In genomic region chr8:26420536-26420935, GRCm38 (mm10) we compare ENCODE assay signal across 22 mouse cellular contexts.
DNase-seq lines count a peak whose midpoint lies in the region; ATAC-seq and TF ChIP-seq lines count a peak whose summit lies in the region.
"Had no signal": no experiment of that assay in that cellular context is flagged by ENCODE, and none has a peak within 500 bp of the region (broad histone marks: within the 10 kb centered on the region; RNA-seq: fewer than 3 reads in every experiment).

No protein-coding gene starts in this region.

- H3K9me3 ChIP-seq in embryonic facial prominence, embryonic 10.5 days: no peaks in the 10 kb centered on the region
- no peaks in the 10 kb centered on the region for H3K9me3 ChIP-seq in hindbrain, embryonic 16.5 days (ENCODE audit: control insufficient read depth, low read length)
- H3K9me3 ChIP-seq in neural tube, embryonic 13.5 days: no peaks in the 10 kb centered on the region
- H3K9me3 ChIP-seq: heart, embryonic 12.5 days; limb, embryonic 12.5 days; lung, embryonic 15.5 days; midbrain, embryonic 12.5 days had no signal

- no peak overlapping the region for H3K27ac ChIP-seq in embryonic facial prominence, embryonic 10.5 days (replicated peaks)
- no peak overlapping the region for H3K27ac ChIP-seq in hindbrain, embryonic 16.5 days (ENCODE audit: low read depth, low read length)
- H3K27ac ChIP-seq in neural tube, embryonic 13.5 days (replicated peaks): peak overlapping the region; percentile 50
- no peak overlapping the region for H3K27ac ChIP-seq in layer of hippocampus, adult 2 months
- H3K27ac ChIP-seq: gastrocnemius, adult 2 months; limb, embryonic 12.5 days; liver, embryonic 14.5 days; lung, embryonic 15.5 days; macrophage; midbrain, embryonic 12.5 days had no signal

- peak; percentile 68 for DNase-seq in embryo, embryonic 10.5 days (ENCODE audit: low spot score)
- peak; percentile 5 for DNase-seq in embryonic facial prominence, embryonic 10.5 days (ENCODE audit: low spot score)
- no peak for DNase-seq in left cerebral cortex, postnatal 25 days (ENCODE audit: low spot score in 2 of 2)
- no peak for DNase-seq in layer of hippocampus, adult 2 months (ENCODE audit: low spot score in 2 of 2)
- DNase-seq in spleen, adult 18-20 months: no peak
- DNase-seq: adrenal gland, adult 2 months; cerebellum, adult 8-10 months; forebrain, postnatal 0 days; gastrocnemius, adult 2 months; heart, postnatal 14 days; kidney, adult 8-10 months; kidney, postnatal 25 days; thymus, adult 2 months had no signal

- H3K4me3 ChIP-seq in embryonic facial prominence, embryonic 10.5 days: no peak overlapping the region
- H3K4me3 ChIP-seq in hindbrain, embryonic 16.5 days (ENCODE audit: low read length): no peak overlapping the region
- no peak overlapping the region for H3K4me3 ChIP-seq in neural tube, embryonic 13.5 days
- no peak overlapping the region for H3K4me3 ChIP-seq in layer of hippocampus, adult 2 months
- H3K4me3 ChIP-seq: gastrocnemius, adult 2 months; heart, embryonic 12.5 days; limb, embryonic 12.5 days; lung, embryonic 15.5 days; midbrain, embryonic 12.5 days had no signal

- WGBS in embryonic facial prominence, embryonic 10.5 days: 90% methylated on average over 10 of the region's 10 CpGs
- 51% methylated on average over 10 of the region's 10 CpGs for WGBS in hindbrain, embryonic 16.5 days
- 22% methylated on average over 10 of the region's 10 CpGs for WGBS in neural tube, embryonic 13.5 days

- H3K27me3 ChIP-seq in embryonic facial prominence, embryonic 10.5 days (replicated peaks; ENCODE audit: low read depth, poor library complexity, severe bottlenecking): no peaks in the 10 kb centered on the region
- H3K27me3 ChIP-seq in hindbrain, embryonic 16.5 days (replicated peaks; ENCODE audit: control insufficient read depth, insufficient read depth, low read length): no peaks in the 10 kb centered on the region
- no peaks in the 10 kb centered on the region for H3K27me3 ChIP-seq in neural tube, embryonic 13.5 days
- H3K27me3 ChIP-seq: heart, embryonic 12.5 days; lung, embryonic 15.5 days; midbrain, embryonic 12.5 days had no signal

- peaks cover 10% of the 10 kb centered on the region; the same call in 1 of the 2 replicates for H3K4me1 ChIP-seq in embryonic facial prominence, embryonic 10.5 days
- no peaks in the 10 kb centered on the region for H3K4me1 ChIP-seq in hindbrain, embryonic 16.5 days (ENCODE audit: control insufficient read depth, insufficient read depth, low read depth, low read length)
- H3K4me1 ChIP-seq in neural tube, embryonic 13.5 days (replicated peaks): peaks cover 18% of the 10 kb centered on the region
- H3K4me1 ChIP-seq: heart, embryonic 12.5 days; lung, embryonic 15.5 days; midbrain, embryonic 12.5 days had no signal

- H3K36me3 ChIP-seq in embryonic facial prominence, embryonic 10.5 days (replicated peaks): no peaks in the 10 kb centered on the region
- no peaks in the 10 kb centered on the region for H3K36me3 ChIP-seq in hindbrain, embryonic 16.5 days (ENCODE audit: control insufficient read depth, insufficient read depth, low read length)
- no peaks in the 10 kb centered on the region for H3K36me3 ChIP-seq in neural tube, embryonic 13.5 days
- H3K36me3 ChIP-seq: heart, embryonic 12.5 days; limb, embryonic 12.5 days; lung, embryonic 15.5 days; midbrain, embryonic 12.5 days had no signal

- ATAC-seq in hindbrain, embryonic 16.5 days: peak; percentile 80
- ATAC-seq in neural tube, embryonic 13.5 days (ENCODE audit: low read depth): peak; percentile 88
- ATAC-seq: forebrain, postnatal 0 days; inflammation-experienced regulatory T-cells, adult 6 months had no signal

- H3K9ac ChIP-seq in hindbrain, embryonic 16.5 days (ENCODE audit: low read depth, low read length): no peak overlapping the region
- no peak overlapping the region for H3K9ac ChIP-seq in neural tube, embryonic 13.5 days
- H3K9ac ChIP-seq: forebrain, postnatal 0 days; heart, embryonic 12.5 days; limb, embryonic 12.5 days; liver, embryonic 14.5 days; lung, embryonic 15.5 days; midbrain, embryonic 12.5 days had no signal

- TF ChIP-seq CTCF in layer of hippocampus, adult 2 months (conservative IDR thresholded peaks at IDR 0.05): no peak

- intact Hi-C loops in left cerebral cortex, postnatal 25 days (cut with DNase I): no loop called here

- H3K4me2 ChIP-seq in hindbrain, embryonic 16.5 days (ENCODE audit: low read length): no peak overlapping the region
- no peak overlapping the region for H3K4me2 ChIP-seq in neural tube, embryonic 13.5 days
- H3K4me2 ChIP-seq: heart, embryonic 12.5 days; limb, embryonic 12.5 days; lung, embryonic 15.5 days; midbrain, embryonic 12.5 days had no signal

Comparison
In these comparisons a context has a peak if more than half of its experiments do, and no peak if none do; other contexts are left out.
1. DNase-seq: peak in embryo, embryonic 10.5 days (single experiment) and embryonic facial prominence, embryonic 10.5 days (single experiment); none in left cerebral cortex, postnatal 25 days (0 of 2), layer of hippocampus, adult 2 months (0 of 2) and spleen, adult 18-20 months (0 of 2).